Mouse (Mus musculus): ENCODE data around the gene Nudt4. TPM values are rescaled to one million over a fixed set of nuclear protein-coding genes. Genes with fewer than 3 reads are reported as not detected.
A peak's percentile ranks its signal among the peaks of the same experiment; 100 is the strongest.

Nudt4 gene
- polyA plus RNA-seq, 1 experiment from 2014 or later: 85.7 TPM

GRCm38 (mm10) chr10:95590196-95590595, 26.2 kb upstream of the Nudt4 start:
- no peaks in the 10 kb centered on the region for H3K4me1 ChIP-seq
- H3K36me3 ChIP-seq: no peaks in the 10 kb centered on the region
- no peak overlapping the region for H3K4me2 ChIP-seq
- no peak overlapping the region for H3K27ac ChIP-seq
- 0 out of 2 replicates have a peak, but pooled peaks cover 2% of the 10 kb centered on the region for H3K27me3 ChIP-seq
- 80% methylated on average over 6 of the region's 6 CpGs for WGBS
- H3K9me3 ChIP-seq: no peaks in the 10 kb centered on the region
- no peak for ATAC-seq (ENCODE audit: insufficient number of reproducible peaks, insufficient read depth, low FRiP score, low TSS enrichment, low read depth)
- H3K9ac ChIP-seq: no peak overlapping the region
- no peak overlapping the region for H3K4me3 ChIP-seq

- Histone ChIP-seq H3K4me3 (no peak overlapping the region), H3K9ac (no peak overlapping the region), H3K4me2 (no peak overlapping the region), H3K4me1 (no peaks in the 10 kb centered on the region), H3K9me3 (no peaks in the 10 kb centered on the region), H3K27ac (no peak overlapping the region), H3K36me3 (no peaks in the 10 kb centered on the region), H3K27me3 (no peaks in the 10 kb centered on the region)
- no peak for ATAC-seq (ENCODE audit: insufficient number of reproducible peaks, insufficient read depth, low FRiP score, low TSS enrichment, low read depth)
- 91% methylated on average over 4 of the region's 4 CpGs for WGBS
Measured at GRCm38 (mm10) chr10:95589196-95589595, 25.2 kb upstream of the Nudt4 start.

GRCm38 (mm10) chr10:95587509-95588220, 23.7 kb upstream of the Nudt4 start:
- H3K4me2 ChIP-seq: no peak overlapping the region
- H3K4me3 ChIP-seq: no peak overlapping the region
- no peaks in the 10 kb centered on the region for H3K27me3 ChIP-seq
- no peaks in the 10 kb centered on the region for H3K36me3 ChIP-seq
- 43% methylated on average over 8 of the region's 8 CpGs for WGBS
- no peaks in the 10 kb centered on the region for H3K9me3 ChIP-seq
- no peak overlapping the region for H3K27ac ChIP-seq
- no peak overlapping the region for H3K9ac ChIP-seq
- ATAC-seq (ENCODE audit: insufficient number of reproducible peaks, insufficient read depth, low FRiP score, low TSS enrichment, low read depth): no peak
- H3K4me1 ChIP-seq: no peaks in the 10 kb centered on the region

GRCm38 (mm10) chr10:95585554-95585953, 21.6 kb upstream of the Nudt4 start:
- no peak for ATAC-seq (ENCODE audit: insufficient number of reproducible peaks, insufficient read depth, low FRiP score, low TSS enrichment, low read depth)
- H3K36me3 ChIP-seq: no peaks in the 10 kb centered on the region
- WGBS: 82% methylated on average over 6 of the region's 6 CpGs

GRCm38 (mm10) chr10:95577567-95577950, 13.6 kb upstream of the Nudt4 start:
- Histone ChIP-seq H3K9me3 (no peaks in the 10 kb centered on the region), H3K9ac (no peak overlapping the region), H3K36me3 (no peaks in the 10 kb centered on the region), H3K4me2 (no peak overlapping the region), H3K27me3 (no peaks in the 10 kb centered on the region), H3K27ac (peak overlapping the region; percentile 4; the same call in 1 of the 2 replicates), H3K4me3 (no peak overlapping the region), H3K4me1 (0 out of 2 replicates have a peak, but pooled peaks cover 8% of the 10 kb centered on the region)
- no peak for ATAC-seq (ENCODE audit: insufficient number of reproducible peaks, insufficient read depth, low FRiP score, low TSS enrichment, low read depth)
- 30% methylated on average over 4 of the region's 4 CpGs for WGBS

More at GRCm38 (mm10) chr10:95585554-95585953, 21.6 kb upstream of the Nudt4 start:
- H3K4me2 ChIP-seq: no peak overlapping the region
- H3K9ac ChIP-seq: no peak overlapping the region
- H3K27me3 ChIP-seq: no peaks in the 10 kb centered on the region
- no peak overlapping the region for H3K27ac ChIP-seq
- H3K9me3 ChIP-seq: no peaks in the 10 kb centered on the region
- no peaks in the 10 kb centered on the region for H3K4me1 ChIP-seq
- H3K4me3 ChIP-seq: no peak overlapping the region

- H3K4me2 ChIP-seq: no peak overlapping the region
Measured at GRCm38 (mm10) chr10:95576876-95577566, 13.1 kb upstream of the Nudt4 start.

GRCm38 (mm10) chr10:95575839-95576380, 12.0 kb upstream of the Nudt4 start:
- Histone ChIP-seq H3K36me3 (no peaks in the 10 kb centered on the region), H3K27ac (no peak overlapping the region), H3K4me1 (0 out of 2 replicates have a peak, but pooled peaks cover 8% of the 10 kb centered on the region), H3K4me2 (no peak overlapping the region), H3K4me3 (no peak overlapping the region), H3K9me3 (no peaks in the 10 kb centered on the region), H3K27me3 (no peaks in the 10 kb centered on the region), H3K9ac (no peak overlapping the region)
- WGBS: 74% methylated on average over 10 of the region's 10 CpGs
- no peak for ATAC-seq (ENCODE audit: insufficient number of reproducible peaks, insufficient read depth, low FRiP score, low TSS enrichment, low read depth)

More at GRCm38 (mm10) chr10:95576876-95577566, 13.1 kb upstream of the Nudt4 start:
- Histone ChIP-seq H3K4me3 (no peak overlapping the region), H3K9me3 (no peaks in the 10 kb centered on the region), H3K36me3 (no peaks in the 10 kb centered on the region), H3K27ac (no peak overlapping the region), H3K27me3 (no peaks in the 10 kb centered on the region), H3K9ac (no peak overlapping the region), H3K4me1 (0 out of 2 replicates have a peak, but pooled peaks cover 8% of the 10 kb centered on the region)
- no peak for ATAC-seq (ENCODE audit: insufficient number of reproducible peaks, insufficient read depth, low FRiP score, low TSS enrichment, low read depth)
- 55% methylated on average over 14 of the region's 14 CpGs for WGBS

GRCm38 (mm10) chr10:95574994-95575393, 11.0 kb upstream of the Nudt4 start:
- Histone ChIP-seq H3K36me3 (no peaks in the 10 kb centered on the region), H3K9me3 (no peaks in the 10 kb centered on the region), H3K27ac (no peak overlapping the region), H3K4me1 (0 out of 2 replicates have a peak, but pooled peaks cover 8% of the 10 kb centered on the region), H3K4me2 (no peak overlapping the region), H3K9ac (no peak overlapping the region), H3K4me3 (no peak overlapping the region), H3K27me3 (no peaks in the 10 kb centered on the region)
- ATAC-seq (ENCODE audit: insufficient number of reproducible peaks, insufficient read depth, low FRiP score, low TSS enrichment, low read depth): no peak
- WGBS: 78% methylated on average over 4 of the region's 4 CpGs

GRCm38 (mm10) chr10:95569441-95569840, 5.5 kb upstream of the Nudt4 start:
- Histone ChIP-seq H3K27me3 (no peaks in the 10 kb centered on the region), H3K27ac (no peak overlapping the region), H3K9me3 (no peaks in the 10 kb centered on the region), H3K4me3 (no peak overlapping the region), H3K4me1 (peaks cover 15% of the 10 kb centered on the region), H3K9ac (no peak overlapping the region), H3K4me2 (no peak overlapping the region), H3K36me3 (no peaks in the 10 kb centered on the region)
- WGBS: 63% methylated on average over 2 of the region's 2 CpGs
- no peak for ATAC-seq (ENCODE audit: insufficient number of reproducible peaks, insufficient read depth, low FRiP score, low TSS enrichment, low read depth)

GRCm38 (mm10) chr10:95568016-95568415, 4.1 kb upstream of the Nudt4 start:
- no peak for ATAC-seq (ENCODE audit: insufficient number of reproducible peaks, insufficient read depth, low FRiP score, low TSS enrichment, low read depth)
- Histone ChIP-seq H3K4me1 (peaks cover 15% of the 10 kb centered on the region), H3K4me3 (no peak overlapping the region), H3K9me3 (no peaks in the 10 kb centered on the region), H3K9ac (no peak overlapping the region), H3K27me3 (no peaks in the 10 kb centered on the region), H3K27ac (no peak overlapping the region), H3K4me2 (no peak overlapping the region), H3K36me3 (no peaks in the 10 kb centered on the region)
- 81% methylated on average over 6 of the region's 6 CpGs for WGBS

- WGBS: 65% methylated on average over 5 of the region's 5 CpGs
- ATAC-seq (ENCODE audit: insufficient number of reproducible peaks, insufficient read depth, low FRiP score, low TSS enrichment, low read depth): no peak
Measured at GRCm38 (mm10) chr10:95567550-95567949, 3.6 kb upstream of the Nudt4 start.

GRCm38 (mm10) chr10:95566786-95567185, 2.8 kb upstream of the Nudt4 start:
- WGBS: 83% methylated on average over 3 of the region's 3 CpGs
- H3K9me3 ChIP-seq: no peaks in the 10 kb centered on the region
- no peak overlapping the region for H3K27ac ChIP-seq
- no peak overlapping the region for H3K4me3 ChIP-seq
- no peak overlapping the region for H3K4me2 ChIP-seq
- H3K27me3 ChIP-seq: no peaks in the 10 kb centered on the region
- H3K4me1 ChIP-seq: peaks cover 16% of the 10 kb centered on the region
- no peak overlapping the region for H3K9ac ChIP-seq
- no peaks in the 10 kb centered on the region for H3K36me3 ChIP-seq
- ATAC-seq (ENCODE audit: insufficient number of reproducible peaks, insufficient read depth, low FRiP score, low TSS enrichment, low read depth): no peak

More at GRCm38 (mm10) chr10:95567550-95567949, 3.6 kb upstream of the Nudt4 start:
- Histone ChIP-seq H3K4me1 (peaks cover 15% of the 10 kb centered on the region), H3K36me3 (no peaks in the 10 kb centered on the region), H3K27me3 (no peaks in the 10 kb centered on the region), H3K27ac (no peak overlapping the region), H3K9ac (no peak overlapping the region), H3K9me3 (no peaks in the 10 kb centered on the region), H3K4me3 (no peak overlapping the region), H3K4me2 (no peak overlapping the region)
